Mouse (Mus musculus) olfactory bulb, adult 2 months (tissue): Measurements from ENCODE around the gene Qsox1.

ENCODE experiments used
- CTCF ChIP-seq: fragments of 200-500 bp; IDR thresholded peaks from 2 replicates; pipeline ENCODE4 v1.5.1; 2012; ENCODE audit warnings: low read depth, mild to moderate bottlenecking, low read length, moderate library complexity; ENCODE audit not compliant: insufficient read depth
- POLR2A ChIP-seq: fragments of 200-500 bp; IDR thresholded peaks from 2 replicates; pipeline ENCODE4 v1.6.1; 2012; ENCODE audit warnings: mild to moderate bottlenecking, low read depth, low read length, moderate library complexity; ENCODE audit not compliant: insufficient read depth

- TF ChIP-seq POLR2A (no peak), CTCF (no peak)
These were observed 14.7 kb downstream of the Qsox1 start for GRCm38 (mm10) chr1:155798000-155798399.
